Mouse (Mus musculus): ENCODE measurements around the gene Ankfn1.

The Ankfn1 gene

GRCm38 (mm10) chr11:89465381-89465780, 312.1 kb downstream of the Ankfn1 start:
- no peak for DNase-seq (ENCODE audit: low spot score in 2 of 2)

GRCm38 (mm10) chr11:89462216-89462615, 315.2 kb downstream of the Ankfn1 start:
- no peak for DNase-seq (ENCODE audit: low spot score in 2 of 2)

GRCm38 (mm10) chr11:89459437-89459836, 318.0 kb downstream of the Ankfn1 start:
- no peak for DNase-seq (ENCODE audit: low spot score in 2 of 2)

- DNase-seq (ENCODE audit: low spot score in 2 of 2) = no peak
These were observed 321.7 kb downstream of the Ankfn1 start for GRCm38 (mm10) chr11:89455647-89456231.

- no peak for DNase-seq (ENCODE audit: low spot score in 2 of 2)
These were observed 322.8 kb downstream of the Ankfn1 start for GRCm38 (mm10) chr11:89454702-89455101.

- peak; percentile 3 to 8 for DNase-seq (ENCODE audit: low spot score in 2 of 2)
These were observed 324.6 kb downstream of the Ankfn1 start for GRCm38 (mm10) chr11:89452862-89453261.

GRCm38 (mm10) chr11:89450406-89450805, 327.0 kb downstream of the Ankfn1 start:
- DNase-seq (ENCODE audit: low spot score in 2 of 2) = no peak

GRCm38 (mm10) chr11:89448986-89449385, 328.5 kb downstream of the Ankfn1 start:
- no peak for DNase-seq (ENCODE audit: low spot score in 2 of 2)

- DNase-seq (ENCODE audit: low spot score in 2 of 2) = no peak
These were observed 330.0 kb downstream of the Ankfn1 start for GRCm38 (mm10) chr11:89447477-89447876.

GRCm38 (mm10) chr11:89440566-89440965, 336.9 kb downstream of the Ankfn1 start:
- no peak for DNase-seq (ENCODE audit: low spot score in 2 of 2)

GRCm38 (mm10) chr11:89424358-89424757, 353.1 kb downstream of the Ankfn1 start:
- peak in 1 of 2 experiments; percentile 4 for DNase-seq (ENCODE audit: low spot score in 2 of 2)

GRCm38 (mm10) chr11:89422637-89423036, 354.8 kb downstream of the Ankfn1 start:
- DNase-seq (ENCODE audit: low spot score in 2 of 2) = no peak

GRCm38 (mm10) chr11:89420767-89421438, 356.6 kb downstream of the Ankfn1 start:
- DNase-seq (ENCODE audit: low spot score in 2 of 2) = no peak

GRCm38 (mm10) chr11:89419863-89420262, 357.6 kb downstream of the Ankfn1 start:
- no peak for DNase-seq (ENCODE audit: low spot score in 2 of 2)

- DNase-seq (ENCODE audit: low spot score in 2 of 2) = no peak
These were observed 358.8 kb downstream of the Ankfn1 start for GRCm38 (mm10) chr11:89418644-89419043.

GRCm38 (mm10) chr11:89416769-89417168, 360.7 kb downstream of the Ankfn1 start:
- DNase-seq (ENCODE audit: low spot score in 2 of 2) = no peak

- DNase-seq (ENCODE audit: low spot score in 2 of 2) = no peak
These were observed 368.7 kb downstream of the Ankfn1 start for GRCm38 (mm10) chr11:89408774-89409173.

- no peak for DNase-seq (ENCODE audit: low spot score in 2 of 2)
These were observed 373.0 kb downstream of the Ankfn1 start for GRCm38 (mm10) chr11:89404489-89404888.

- no peak for DNase-seq (ENCODE audit: low spot score in 2 of 2)
These were observed 374.0 kb downstream of the Ankfn1 start for GRCm38 (mm10) chr11:89403436-89403835.

GRCm38 (mm10) chr11:89388851-89389250, 388.6 kb downstream of the Ankfn1 start:
- no peak for DNase-seq (ENCODE audit: low spot score in 2 of 2)

- no peak for DNase-seq (ENCODE audit: low spot score in 2 of 2)
These were observed 394.8 kb downstream of the Ankfn1 start for GRCm38 (mm10) chr11:89382634-89383009.

GRCm38 (mm10) chr11:89381782-89382633, 395.4 kb downstream of the Ankfn1 start:
- DNase-seq (ENCODE audit: low spot score in 2 of 2) = peak; percentile 4 to 11

GRCm38 (mm10) chr11:89370941-89371340, 406.5 kb downstream of the Ankfn1 start:
- DNase-seq (ENCODE audit: low spot score in 2 of 2) = no peak
